Mouse (Mus musculus) megakaryocyte, adult 5-6 weeks (primary cell): ENCODE data around the gene Slamf6. TPM values are rescaled to one million over a fixed set of nuclear protein-coding genes. Genes with fewer than 3 reads are reported as not detected.
"Not testable (repeated sequence)": the region's sequence is repeated elsewhere in the genome, so short reads cannot be mapped to it uniquely, and the experiment has no call there.

Experiments
- ATAC-seq: 2 replicates; pipeline ENCODE4 v1.8.0; 2016; ENCODE audit warnings: mild to moderate bottlenecking, inconsistent platforms; ENCODE audit not compliant: poor library complexity, severe bottlenecking
- total RNA-seq, 2 experiments: library from RNA; stranded (forward) in 1 of 2; stranded (reverse) in 1 of 2; fragments of 153-499, 151-499 nt in 1 of 2; fragments of 221-1000, 200-1000 nt in 1 of 2; gene quantifications; 2 replicates each; pipeline versions ENCODE4 v1.2.3 to v1.2.4; 2015 to 2017

Gene Slamf6
- total RNA-seq (2015) (5.6 and 6.3 TPM in 2 replicates), total RNA-seq (2017) (3.0 and 3.9 TPM in 2 replicates)

GRCm38 (mm10) chr1:171917305-171918039, at the start of gene Slamf6:
Gene Slamf6 (plus strand): TSS chr1:171917515.
- ATAC-seq = peak; percentile 91

GRCm38 (mm10) chr1:171886989-171887388, 30.3 kb upstream of the Slamf6 start:
- ATAC-seq = no peak

- ATAC-seq = not testable (repeated sequence)
These were observed 22.0 kb upstream of the Slamf6 start, which contains the start of gene Gm10521 for GRCm38 (mm10) chr1:171895364-171895763. Gene Gm10521 (plus strand): TSS chr1:171895664.

- no peak for ATAC-seq
These were observed 13.3 kb upstream of the Slamf6 start for GRCm38 (mm10) chr1:171904011-171904410.

- no peak for ATAC-seq
These were observed 1.5 kb upstream of the Slamf6 start for GRCm38 (mm10) chr1:171915638-171916458.

GRCm38 (mm10) chr1:171918136-171918920, 1.0 kb downstream of the Slamf6 start:
- no peak for ATAC-seq

GRCm38 (mm10) chr1:171919193-171919592, 1.9 kb downstream of the Slamf6 start:
- no peak for ATAC-seq

- no peak for ATAC-seq
These were observed 2.7 kb downstream of the Slamf6 start for GRCm38 (mm10) chr1:171919901-171920510.

- peak; percentile 13 for ATAC-seq
These were observed 3.8 kb downstream of the Slamf6 start for GRCm38 (mm10) chr1:171920989-171921621.

- ATAC-seq = no peak
These were observed 4.3 kb downstream of the Slamf6 start for GRCm38 (mm10) chr1:171921641-171922040.

- ATAC-seq = no peak
These were observed 5.5 kb downstream of the Slamf6 start for GRCm38 (mm10) chr1:171922844-171923243.

- no peak for ATAC-seq
These were observed 7.6 kb downstream of the Slamf6 start for GRCm38 (mm10) chr1:171924900-171925299.

- no peak for ATAC-seq
These were observed 16.5 kb downstream of the Slamf6 start for GRCm38 (mm10) chr1:171933851-171934250.

- no peak for ATAC-seq
These were observed 21.9 kb downstream of the Slamf6 start for GRCm38 (mm10) chr1:171938952-171939948.

GRCm38 (mm10) chr1:171940626-171941025, 23.3 kb downstream of the Slamf6 start:
- no peak for ATAC-seq

- ATAC-seq = no peak
These were observed 29.2 kb downstream of the Slamf6 start for GRCm38 (mm10) chr1:171946447-171946995.

- ATAC-seq = no peak
These were observed 31.0 kb downstream of the Slamf6 start for GRCm38 (mm10) chr1:171948161-171948945.
